Mouse (Mus musculus) CD8-positive naive resting alpha-beta T cell, adult 57 days (primary cell): ENCODE data around the gene Creld1. TPM values are rescaled to one million over a fixed set of nuclear protein-coding genes. Genes with fewer than 3 reads are reported as not detected.

Experiments used
- total RNA-seq: library from RNA; stranded (reverse); gene quantifications from one replicate; pipeline ENCODE4 v1.2.4, GENCODE M21; 2023

The Creld1 gene
- total RNA-seq: 9.8 TPM

DNA sequence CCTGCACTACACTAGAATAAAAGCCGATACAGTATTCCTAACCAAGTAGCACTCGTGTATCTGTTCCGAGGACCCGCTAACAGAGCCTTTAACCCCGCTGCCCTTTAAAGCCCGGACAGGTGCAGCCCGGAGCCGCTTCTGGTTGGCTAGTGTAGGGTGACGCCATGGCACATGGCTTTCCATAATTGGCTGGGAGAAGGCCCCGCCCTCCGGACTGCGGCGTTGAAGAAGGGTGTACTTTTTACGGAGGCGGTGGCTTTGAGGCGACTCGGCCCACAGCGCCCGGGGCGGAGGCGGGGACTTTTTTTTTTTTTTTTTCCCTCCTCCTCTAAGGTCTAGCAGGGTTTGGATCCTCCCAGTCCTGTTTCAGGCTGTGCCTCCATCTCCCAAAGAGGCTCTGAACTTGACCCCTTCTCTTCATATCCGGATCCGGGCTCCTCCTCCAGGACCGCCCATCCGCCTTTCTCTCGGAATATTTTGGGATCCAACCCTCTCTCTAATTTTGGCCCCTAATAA lies at the start of gene Creld1:
TSS of gene Creld1 (plus strand) at position 198 of the 516 bp plus-strand sequence.

DNA sequence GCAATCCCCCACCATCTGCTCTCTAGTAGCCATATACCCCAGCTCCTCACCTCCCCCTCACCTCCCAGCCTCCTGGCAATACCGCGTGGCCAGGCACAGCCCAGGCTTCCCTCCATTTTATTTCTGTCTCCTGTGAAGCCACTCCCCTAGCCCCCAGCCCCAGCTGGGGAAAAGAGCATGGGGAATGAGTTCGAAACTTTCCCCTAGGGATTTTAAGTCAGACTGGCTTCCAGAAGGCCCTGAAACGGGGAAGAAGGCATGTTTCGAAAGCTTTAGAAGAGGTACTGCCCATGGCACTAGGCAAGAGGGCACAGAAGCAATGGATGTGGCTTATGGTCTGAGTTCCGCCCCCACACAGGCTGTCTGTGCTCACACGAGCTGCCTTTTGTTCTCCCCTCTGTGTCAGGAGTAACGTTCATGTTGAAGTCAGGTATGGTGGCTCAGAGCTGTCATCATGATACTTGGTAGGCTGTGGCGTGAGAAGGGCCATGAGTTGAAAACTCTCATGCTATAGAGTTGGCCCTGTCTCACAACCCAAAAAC lies 47.4 kb upstream of the Creld1 start, which contains the start of gene Cidec:
TSS of gene Cidec (minus strand) at position 97 of the 542 bp plus-strand sequence.

DNA sequence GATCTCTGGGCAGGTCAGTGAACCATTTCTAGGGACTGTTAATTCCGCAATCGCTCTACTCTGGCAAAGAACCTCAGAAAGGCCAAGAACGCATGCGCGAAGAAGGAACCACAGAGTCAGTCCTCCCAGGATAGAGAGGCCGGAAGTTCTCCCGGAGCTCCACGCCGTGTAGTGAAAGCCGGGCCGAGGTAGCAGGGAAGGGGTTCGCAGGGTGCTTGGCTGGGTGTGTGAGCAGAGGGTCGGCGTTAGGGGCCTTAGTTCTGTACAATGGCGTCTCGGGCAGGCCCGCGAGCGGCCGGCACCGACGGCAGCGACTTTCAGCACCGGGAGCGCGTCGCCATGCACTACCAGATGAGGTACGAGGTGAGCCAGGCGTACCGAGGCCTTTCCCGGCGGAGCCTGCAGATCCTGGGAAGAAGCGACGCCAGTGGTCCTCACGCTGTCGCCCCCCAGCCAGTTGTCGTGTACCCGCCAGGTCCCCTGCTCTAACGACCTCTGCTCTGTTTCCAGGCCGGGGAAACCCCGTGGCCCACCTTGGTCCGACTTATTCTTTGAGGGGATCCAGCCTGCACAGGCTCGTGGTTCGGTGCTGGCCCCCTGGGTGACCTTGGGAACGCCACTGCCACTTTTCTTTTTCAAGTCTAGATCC lies 40.5 kb upstream of the Creld1 start, which contains the start of gene Jagn1:
TSS of gene Jagn1 (plus strand) at position 128 of the 649 bp plus-strand sequence.

DNA sequence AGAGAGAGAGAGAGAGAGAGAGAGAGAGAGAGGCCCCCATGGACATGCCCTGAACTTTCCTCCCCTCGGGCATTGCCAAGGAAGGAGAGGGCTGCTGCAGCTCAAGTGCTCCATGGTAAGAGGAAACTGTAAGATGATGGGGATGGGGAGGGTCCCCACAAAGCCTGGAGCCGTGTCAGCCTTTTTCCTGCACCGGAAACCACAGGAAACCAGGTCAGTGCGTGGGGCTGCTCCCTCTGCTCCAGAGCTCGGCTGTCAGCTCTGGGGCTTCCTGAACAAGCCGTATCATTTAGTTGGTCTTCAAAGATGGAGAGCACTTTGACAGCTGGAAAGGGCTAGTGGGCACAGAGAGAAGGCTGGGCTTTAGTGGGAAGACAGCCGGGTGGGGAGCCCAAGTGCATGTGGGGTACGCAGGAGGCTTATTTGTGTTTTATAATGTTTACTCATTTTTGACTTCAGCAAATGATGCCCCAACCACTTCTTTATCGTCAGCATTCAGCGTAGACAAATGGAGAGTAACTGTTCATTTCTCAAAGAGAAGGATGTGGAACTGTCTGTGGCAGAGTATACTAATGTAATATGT lies 25.1 kb upstream of the Creld1 start, which contains the start of gene Il17re:
TSS of gene Il17re (plus strand) at position 533 of the 583 bp plus-strand sequence.

DNA sequence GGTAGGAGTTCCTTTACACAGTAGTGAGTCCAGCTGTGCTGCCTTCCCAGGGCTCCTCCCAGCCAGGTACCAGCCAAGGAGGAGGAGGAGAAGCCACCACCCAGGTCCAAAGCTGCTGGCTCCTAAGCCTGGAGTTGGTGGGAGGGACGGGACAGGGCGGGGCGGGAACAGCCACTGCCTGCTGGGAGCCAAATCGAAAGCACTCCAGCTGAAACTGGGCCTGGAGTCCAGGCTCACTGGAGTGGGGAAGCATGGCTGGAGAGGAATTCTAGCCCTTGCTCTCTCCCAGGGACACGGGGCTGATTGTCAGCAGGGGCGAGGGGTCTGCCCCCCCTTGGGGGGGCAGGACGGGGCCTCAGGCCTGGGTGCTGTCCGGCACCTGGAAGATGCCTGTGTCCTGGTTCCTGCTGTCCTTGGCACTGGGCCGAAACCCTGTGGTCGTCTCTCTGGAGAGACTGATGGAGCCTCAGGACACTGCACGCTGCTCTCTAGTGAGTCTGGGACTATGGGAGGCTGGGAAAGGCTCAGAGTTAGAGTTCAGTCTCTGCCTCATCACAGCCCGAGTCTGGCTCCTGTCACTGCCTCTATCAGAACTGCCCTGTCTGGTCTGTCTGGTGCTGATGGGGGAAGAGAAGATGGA lies 11.7 kb upstream of the Creld1 start, which contains the start of gene Il17rc:
TSS of gene Il17rc (plus strand) at position 131 of the 640 bp plus-strand sequence.

DNA sequence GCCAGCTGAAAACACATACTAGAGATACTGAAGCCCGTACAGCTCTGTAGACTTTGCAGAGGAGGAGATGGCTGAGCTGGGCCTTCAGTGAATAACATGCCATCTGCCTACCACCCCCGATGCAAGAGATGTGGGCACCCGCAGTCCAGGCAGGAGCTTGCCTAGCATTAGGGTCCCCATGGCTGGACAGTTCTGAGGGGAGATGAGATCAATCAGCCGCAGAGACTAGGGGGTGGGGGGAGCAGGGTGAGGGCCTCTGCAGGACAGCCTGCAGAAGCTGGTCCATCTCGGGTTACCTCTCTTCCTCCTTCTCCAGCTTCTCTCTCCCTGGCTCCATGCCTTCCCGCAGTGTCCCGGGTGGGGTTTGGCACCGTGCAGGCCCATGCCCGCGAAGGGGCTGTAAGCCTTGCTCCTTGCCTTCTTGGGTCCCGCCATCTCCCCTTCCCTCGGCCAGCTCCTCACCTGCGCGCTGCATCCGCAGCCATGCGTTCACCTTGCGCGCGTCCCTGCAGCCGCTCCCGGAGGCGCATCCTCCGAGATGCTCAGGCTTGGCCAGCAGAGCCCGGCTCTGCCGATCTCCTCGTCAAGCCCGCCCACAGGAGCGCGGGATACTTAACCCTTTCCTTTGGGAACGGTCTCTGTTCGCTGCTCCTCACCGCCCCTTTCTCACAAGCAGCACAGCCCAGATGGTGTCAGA lies 18.4 kb downstream of the Creld1 start, which contains the start of gene Prrt3:
TSS of gene Prrt3 (minus strand) at position 544 of the 697 bp plus-strand sequence.

DNA sequence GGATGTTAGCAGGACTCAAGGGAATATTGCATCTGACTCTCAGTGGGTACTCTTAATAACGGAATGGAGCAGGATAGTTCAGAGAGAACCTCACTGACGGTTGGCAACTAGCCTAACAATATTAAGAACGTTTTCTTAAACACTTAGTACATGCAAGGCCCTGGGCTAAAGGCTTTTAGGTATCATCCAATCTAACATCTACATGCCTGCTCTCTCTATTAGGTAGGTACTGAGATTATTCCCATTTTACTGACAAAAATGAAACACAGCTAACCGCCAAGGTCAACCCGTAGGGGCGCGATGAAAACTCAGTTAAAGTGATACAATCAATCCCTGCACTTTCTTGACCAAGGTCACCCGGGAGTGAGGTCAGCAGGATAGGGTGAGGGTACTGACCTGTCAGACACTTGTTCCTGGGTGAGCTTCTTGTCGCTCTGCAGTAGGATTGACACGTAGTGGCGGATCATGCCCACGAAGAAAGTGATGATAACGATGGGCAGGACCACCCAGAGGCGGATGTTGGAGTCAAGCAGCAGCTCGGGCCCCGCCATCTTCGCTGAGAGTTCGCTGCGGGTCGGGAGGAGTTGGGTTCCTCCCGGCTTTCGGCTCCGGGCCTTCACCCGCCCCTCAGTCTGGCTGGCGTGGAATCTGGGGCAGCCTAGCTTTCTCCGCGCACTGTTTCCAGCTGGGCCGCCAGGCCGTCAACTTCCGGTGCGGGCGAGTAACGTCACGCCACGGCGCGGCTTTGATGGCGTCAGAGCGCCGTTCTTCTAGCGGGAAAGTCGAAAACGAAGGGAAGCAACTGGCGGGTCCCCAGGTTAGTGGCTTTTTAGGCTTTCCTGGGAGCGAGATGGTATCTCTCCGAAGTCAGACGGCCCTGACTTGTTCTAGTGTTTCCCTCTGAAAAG lies 48.1 kb downstream of the Creld1 start, which contains the start of the genes Emc3 and Fancd2:
TSS of gene Emc3 (minus strand) at position 721 of the 908 bp plus-strand sequence.
TSS of gene Fancd2 (plus strand) at position 751 of the 908 bp plus-strand sequence.

Other genes starting within 250 kb of the Creld1 start
- 35.7 TPM for gene Mtmr14, start 245.5 kb upstream of the Creld1 start, total RNA-seq
- gene Cpne9, start 201.0 kb upstream of the Creld1 start, total RNA-seq: 2.1 TPM
- 60.7 TPM for gene Brpf1, start 176.2 kb upstream of the Creld1 start, total RNA-seq
- 12.5 TPM for gene Ogg1, start 156.3 kb upstream of the Creld1 start, total RNA-seq
- gene Camk1, start 139.3 kb upstream of the Creld1 start, total RNA-seq: 0.61 TPM
- gene Tada3, start 105.4 kb upstream of the Creld1 start, total RNA-seq: 24.6 TPM
- gene Arpc4, start 105.2 kb upstream of the Creld1 start, total RNA-seq: 244 TPM
- gene Ttll3, start 94.0 kb upstream of the Creld1 start, total RNA-seq: 44.0 TPM
- gene Rpusd3, start 64.0 kb upstream of the Creld1 start, total RNA-seq: 12.3 TPM
- gene Cidec, start 47.5 kb upstream of the Creld1 start, total RNA-seq: not detected
- 20.1 TPM for gene Jagn1, start 40.7 kb upstream of the Creld1 start, total RNA-seq
- gene Il17re, start 24.8 kb upstream of the Creld1 start, total RNA-seq: not detected
- not detected for gene Il17rc, start 11.9 kb upstream of the Creld1 start, total RNA-seq
- gene Prrt3, start 18.6 kb downstream of the Creld1 start, total RNA-seq: 0.86 TPM
- gene Emc3, start 48.4 kb downstream of the Creld1 start, total RNA-seq: 64.3 TPM
- 0.83 TPM for gene Fancd2, start 48.4 kb downstream of the Creld1 start, total RNA-seq
- not detected for gene Fancd2os, start 117.4 kb downstream of the Creld1 start, total RNA-seq
- 87.6 TPM for gene Brk1, start 121.5 kb downstream of the Creld1 start, total RNA-seq
- gene Vhl, start 140.7 kb downstream of the Creld1 start, total RNA-seq: 15.5 TPM
- 54.3 TPM for gene Irak2, start 155.2 kb downstream of the Creld1 start, total RNA-seq
- gene Tatdn2, start 213.8 kb downstream of the Creld1 start, total RNA-seq: 238 TPM
- 6.9 TPM for gene Ghrl, start 236.6 kb downstream of the Creld1 start, total RNA-seq